Mouse (Mus musculus): ENCODE results near the gene Myl3. TPM values are rescaled to one million over a fixed set of nuclear protein-coding genes. Genes with fewer than 3 reads are reported as not detected.

Gene Myl3
- polyA plus RNA-seq, 1 experiment from 2014 or later = 2.8 TPM

- no peak overlapping the region for H3K27ac ChIP-seq (replicated peaks)
- WGBS (ENCODE audit: insufficient replicate concordance) = 78% methylated on average over 6 of the region's 6 CpGs
- H3K27me3 ChIP-seq = no peaks in the 10 kb centered on the region
- peaks cover 27% of the 10 kb centered on the region for H3K36me3 ChIP-seq (replicated peaks)
- no peak overlapping the region for H3K4me3 ChIP-seq (replicated peaks)
- H3K9ac ChIP-seq = no peak overlapping the region
- H3K4me1 ChIP-seq (replicated peaks) = peaks cover 13% of the 10 kb centered on the region
- no peak overlapping the region for H3K4me2 ChIP-seq
- no peak for ATAC-seq (ENCODE audit: insufficient read depth)
- H3K9me3 ChIP-seq (replicated peaks) = no peaks in the 10 kb centered on the region
These were observed 29.7 kb upstream of the Myl3 start for GRCm38 (mm10) chr9:110711996-110712395.

GRCm38 (mm10) chr9:110712545-110712944, 29.1 kb upstream of the Myl3 start:
- Histone ChIP-seq H3K9me3 (replicated peaks) (no peaks in the 10 kb centered on the region), H3K4me3 (replicated peaks) (no peak overlapping the region), H3K36me3 (replicated peaks) (peaks cover 27% of the 10 kb centered on the region), H3K27me3 (no peaks in the 10 kb centered on the region), H3K9ac (no peak overlapping the region), H3K27ac (replicated peaks) (no peak overlapping the region), H3K4me1 (replicated peaks) (peaks cover 11% of the 10 kb centered on the region), H3K4me2 (no peak overlapping the region)
- no peak for ATAC-seq (ENCODE audit: insufficient read depth)
- 76% methylated on average over 4 of the region's 4 CpGs for WGBS (ENCODE audit: insufficient replicate concordance)

- Histone ChIP-seq H3K4me1 (replicated peaks) (peaks cover 11% of the 10 kb centered on the region), H3K4me3 (replicated peaks) (no peak overlapping the region), H3K36me3 (replicated peaks) (peaks cover 27% of the 10 kb centered on the region), H3K9ac (no peak overlapping the region), H3K9me3 (replicated peaks) (no peaks in the 10 kb centered on the region), H3K27ac (replicated peaks) (no peak overlapping the region), H3K27me3 (no peaks in the 10 kb centered on the region), H3K4me2 (no peak overlapping the region)
- WGBS (ENCODE audit: insufficient replicate concordance) = 72% methylated on average over 1 of the region's 1 CpGs
- ATAC-seq (ENCODE audit: insufficient read depth) = no peak
These were observed 28.3 kb upstream of the Myl3 start for GRCm38 (mm10) chr9:110713389-110713788.

- Histone ChIP-seq H3K9me3 (replicated peaks) (no peaks in the 10 kb centered on the region), H3K36me3 (replicated peaks) (peaks cover 27% of the 10 kb centered on the region), H3K27ac (replicated peaks) (no peak overlapping the region), H3K27me3 (no peaks in the 10 kb centered on the region), H3K4me2 (no peak overlapping the region), H3K9ac (no peak overlapping the region), H3K4me1 (replicated peaks) (no peaks in the 10 kb centered on the region), H3K4me3 (replicated peaks) (no peak overlapping the region)
- no peak for ATAC-seq (ENCODE audit: insufficient read depth)
- 47% methylated on average over 1 of the region's 1 CpGs for WGBS (ENCODE audit: insufficient replicate concordance)
These were observed 26.2 kb upstream of the Myl3 start for GRCm38 (mm10) chr9:110715426-110715825.

GRCm38 (mm10) chr9:110716775-110717174, 24.9 kb upstream of the Myl3 start:
- 32% methylated on average over 4 of the region's 4 CpGs for WGBS (ENCODE audit: insufficient replicate concordance)
- Histone ChIP-seq H3K36me3 (replicated peaks) (peaks cover 19% of the 10 kb centered on the region), H3K27ac (replicated peaks) (no peak overlapping the region), H3K9ac (no peak overlapping the region), H3K4me3 (replicated peaks) (no peak overlapping the region), H3K4me2 (no peak overlapping the region), H3K9me3 (replicated peaks) (no peaks in the 10 kb centered on the region), H3K4me1 (replicated peaks) (no peaks in the 10 kb centered on the region), H3K27me3 (no peaks in the 10 kb centered on the region)
- 0 out of 2 replicates have a peak, but pooled peaks have one; percentile 20 for ATAC-seq (ENCODE audit: insufficient read depth)

- H3K36me3 ChIP-seq (replicated peaks) = peaks cover 10% of the 10 kb centered on the region; the same call in 1 of the 2 replicates
- H3K27me3 ChIP-seq = no peaks in the 10 kb centered on the region
- ATAC-seq (ENCODE audit: insufficient read depth) = no peak
- no peaks in the 10 kb centered on the region for H3K9me3 ChIP-seq (replicated peaks)
- H3K27ac ChIP-seq (replicated peaks) = no peak overlapping the region
- no peaks in the 10 kb centered on the region for H3K4me1 ChIP-seq (replicated peaks)
- H3K4me3 ChIP-seq (replicated peaks) = no peak overlapping the region
- 74% methylated on average over 6 of the region's 6 CpGs for WGBS (ENCODE audit: insufficient replicate concordance)
- no peak overlapping the region for H3K9ac ChIP-seq
- no peak overlapping the region for H3K4me2 ChIP-seq
These were observed 23.6 kb upstream of the Myl3 start for GRCm38 (mm10) chr9:110718071-110718470.

GRCm38 (mm10) chr9:110718810-110719209, 22.9 kb upstream of the Myl3 start:
- no peak overlapping the region for H3K4me3 ChIP-seq (replicated peaks)
- H3K4me1 ChIP-seq (replicated peaks) = no peaks in the 10 kb centered on the region
- no peaks in the 10 kb centered on the region for H3K27me3 ChIP-seq
- 70% methylated on average over 3 of the region's 3 CpGs for WGBS (ENCODE audit: insufficient replicate concordance)
- ATAC-seq (ENCODE audit: insufficient read depth) = no peak
- no peak overlapping the region for H3K4me2 ChIP-seq
- H3K9ac ChIP-seq = no peak overlapping the region
- H3K27ac ChIP-seq (replicated peaks) = no peak overlapping the region
- H3K36me3 ChIP-seq (replicated peaks) = peaks cover 7% of the 10 kb centered on the region; the same call in 1 of the 2 replicates
- H3K9me3 ChIP-seq (replicated peaks) = no peaks in the 10 kb centered on the region

GRCm38 (mm10) chr9:110719977-110720376, 21.7 kb upstream of the Myl3 start:
- no peak overlapping the region for H3K27ac ChIP-seq (replicated peaks)
- H3K4me1 ChIP-seq (replicated peaks) = no peaks in the 10 kb centered on the region
- no peak overlapping the region for H3K4me3 ChIP-seq (replicated peaks)
- no peak for ATAC-seq (ENCODE audit: insufficient read depth)
- no peak overlapping the region for H3K9ac ChIP-seq
- H3K4me2 ChIP-seq = no peak overlapping the region
- WGBS (ENCODE audit: insufficient replicate concordance) = 54% methylated on average over 5 of the region's 5 CpGs
- H3K27me3 ChIP-seq = peaks cover 6% of the 10 kb centered on the region
- no peaks in the 10 kb centered on the region for H3K9me3 ChIP-seq (replicated peaks)
- no peaks in the 10 kb centered on the region for H3K36me3 ChIP-seq (replicated peaks)

- Histone ChIP-seq H3K4me3 (replicated peaks) (no peak overlapping the region), H3K36me3 (replicated peaks) (no peaks in the 10 kb centered on the region), H3K27me3 (peaks cover 26% of the 10 kb centered on the region), H3K27ac (replicated peaks) (no peak overlapping the region), H3K9ac (no peak overlapping the region), H3K4me1 (replicated peaks) (no peaks in the 10 kb centered on the region), H3K4me2 (no peak overlapping the region), H3K9me3 (replicated peaks) (no peaks in the 10 kb centered on the region)
- ATAC-seq (ENCODE audit: insufficient read depth) = no peak
- WGBS (ENCODE audit: insufficient replicate concordance) = 71% methylated on average over 10 of the region's 10 CpGs
These were observed 19.6 kb upstream of the Myl3 start for GRCm38 (mm10) chr9:110722060-110722459.

GRCm38 (mm10) chr9:110725721-110726135, 15.9 kb upstream of the Myl3 start:
- Histone ChIP-seq H3K9ac (no peak overlapping the region), H3K36me3 (replicated peaks) (no peaks in the 10 kb centered on the region), H3K4me2 (no peak overlapping the region), H3K4me3 (replicated peaks) (no peak overlapping the region), H3K27me3 (peaks cover 60% of the 10 kb centered on the region), H3K4me1 (replicated peaks) (no peaks in the 10 kb centered on the region), H3K27ac (replicated peaks) (no peak overlapping the region), H3K9me3 (replicated peaks) (no peaks in the 10 kb centered on the region)
- WGBS (ENCODE audit: insufficient replicate concordance) = 29% methylated on average over 9 of the region's 9 CpGs
- ATAC-seq (ENCODE audit: insufficient read depth) = no peak

GRCm38 (mm10) chr9:110726867-110727266, 14.8 kb upstream of the Myl3 start:
- Histone ChIP-seq H3K27me3 (peaks cover 72% of the 10 kb centered on the region), H3K9ac (no peak overlapping the region), H3K4me2 (no peak overlapping the region), H3K4me1 (replicated peaks) (peaks cover under 1% of the 10 kb centered on the region), H3K4me3 (replicated peaks) (no peak overlapping the region), H3K36me3 (replicated peaks) (no peaks in the 10 kb centered on the region), H3K9me3 (replicated peaks) (no peaks in the 10 kb centered on the region), H3K27ac (replicated peaks) (no peak overlapping the region)
- ATAC-seq (ENCODE audit: insufficient read depth) = no peak
- WGBS (ENCODE audit: insufficient replicate concordance) = 16% methylated on average over 33 of the region's 33 CpGs

- H3K27ac ChIP-seq (replicated peaks) = no peak overlapping the region
- H3K9me3 ChIP-seq (replicated peaks) = no peaks in the 10 kb centered on the region
- peaks cover 22% of the 10 kb centered on the region for H3K4me1 ChIP-seq (replicated peaks)
- no peaks in the 10 kb centered on the region for H3K36me3 ChIP-seq (replicated peaks)
- H3K27me3 ChIP-seq = peaks cover 88% of the 10 kb centered on the region
- ATAC-seq (ENCODE audit: insufficient read depth) = no peak
- H3K4me2 ChIP-seq = no peak overlapping the region
- 5% methylated on average over 8 of the region's 8 CpGs for WGBS (ENCODE audit: insufficient replicate concordance)
- H3K4me3 ChIP-seq (replicated peaks) = no peak overlapping the region
- H3K9ac ChIP-seq = no peak overlapping the region
These were observed 11.8 kb upstream of the Myl3 start for GRCm38 (mm10) chr9:110729841-110730240.

All from liver, embryonic 15.5 days (tissue).